Mouse (Mus musculus) heart, embryonic 11.5 days (tissue): Measurements from ENCODE around the gene Sh3pxd2a. TPM values are rescaled to one million over a fixed set of nuclear protein-coding genes. Genes with fewer than 3 reads are reported as not detected.

Experiments used
- ATAC-seq: fragments of 200-750 bp; cut with Nextera tagmentation; replicated peaks from 2 replicates; pipeline ENCODE4 v1.8.0; 2017; ENCODE audit warnings: moderate library complexity; ENCODE audit not compliant: insufficient number of reproducible peaks, low FRiP score, low TSS enrichment
- H3K27ac ChIP-seq: fragments of 300-500 bp; sonication (generic); 2 replicates; pipeline ENCODE4 v1.5.1; 2014; ENCODE audit warnings: mild to moderate bottlenecking, low read depth, low read length
- H3K27me3 ChIP-seq: fragments of 300-500 bp; sonication (generic); 2 replicates; pipeline ENCODE4 v1.6.1; 2014; ENCODE audit warnings: mild to moderate bottlenecking, low read length, mixed read lengths; ENCODE audit not compliant: control insufficient read depth, insufficient read depth
- H3K36me3 ChIP-seq: fragments of 300-500 bp; sonication (generic); 2 replicates; pipeline ENCODE4 v1.6.1; 2014; ENCODE audit warnings: mild to moderate bottlenecking, low read length, moderate library complexity, mixed read lengths; ENCODE audit not compliant: control insufficient read depth, insufficient read depth
- H3K4me1 ChIP-seq: fragments of 300-500 bp; sonication (generic); 2 replicates; pipeline ENCODE4 v1.6.1; 2014; ENCODE audit warnings: low read length; ENCODE audit not compliant: control insufficient read depth, insufficient read depth
- H3K4me2 ChIP-seq: fragments of 300-500 bp; sonication (generic); 2 replicates; pipeline ENCODE4 v1.6.1; 2014; ENCODE audit warnings: mild to moderate bottlenecking, moderate library complexity
- H3K4me3 ChIP-seq: fragments of 300-500 bp; sonication (generic); 2 replicates; pipeline ENCODE4 v1.5.1; 2014; ENCODE audit warnings: low read depth, low read length
- H3K9ac ChIP-seq: fragments of 300-500 bp; sonication (generic); 2 replicates; pipeline ENCODE4 v1.6.1; 2014; ENCODE audit warnings: mild to moderate bottlenecking, low read depth, low read length, moderate library complexity
- H3K9me3 ChIP-seq: fragments of 300-500 bp; sonication (generic); replicated peaks from 2 replicates; pipeline ENCODE4 v1.6.1; 2016; ENCODE audit warnings: low read length; ENCODE audit not compliant: control insufficient read depth
- WGBS: fragments of 180-500 bp; shearing (Covaris S2); extraction: QIAGEN DNeasy Blood & Tissue Kit; methylation state at CpG from one replicate; pipeline ENCODE4 v1.1.7; 2014; ENCODE audit not compliant: insufficient replicate concordance; 5-methylcytosine and 5-hydroxymethylcytosine counted together
- polyA plus RNA-seq: library from polyadenylated mRNA; unstranded; fragments of >200 nt; fragmentation: Nextera tagmentation; extraction: Ambion mirVana; gene quantifications from 2 replicates; pipeline ENCODE4 v1.2.1, GENCODE M21; 2014

The Sh3pxd2a gene
- polyA plus RNA-seq, 1 experiment from 2014 or later: 10.1 TPM

DNA sequence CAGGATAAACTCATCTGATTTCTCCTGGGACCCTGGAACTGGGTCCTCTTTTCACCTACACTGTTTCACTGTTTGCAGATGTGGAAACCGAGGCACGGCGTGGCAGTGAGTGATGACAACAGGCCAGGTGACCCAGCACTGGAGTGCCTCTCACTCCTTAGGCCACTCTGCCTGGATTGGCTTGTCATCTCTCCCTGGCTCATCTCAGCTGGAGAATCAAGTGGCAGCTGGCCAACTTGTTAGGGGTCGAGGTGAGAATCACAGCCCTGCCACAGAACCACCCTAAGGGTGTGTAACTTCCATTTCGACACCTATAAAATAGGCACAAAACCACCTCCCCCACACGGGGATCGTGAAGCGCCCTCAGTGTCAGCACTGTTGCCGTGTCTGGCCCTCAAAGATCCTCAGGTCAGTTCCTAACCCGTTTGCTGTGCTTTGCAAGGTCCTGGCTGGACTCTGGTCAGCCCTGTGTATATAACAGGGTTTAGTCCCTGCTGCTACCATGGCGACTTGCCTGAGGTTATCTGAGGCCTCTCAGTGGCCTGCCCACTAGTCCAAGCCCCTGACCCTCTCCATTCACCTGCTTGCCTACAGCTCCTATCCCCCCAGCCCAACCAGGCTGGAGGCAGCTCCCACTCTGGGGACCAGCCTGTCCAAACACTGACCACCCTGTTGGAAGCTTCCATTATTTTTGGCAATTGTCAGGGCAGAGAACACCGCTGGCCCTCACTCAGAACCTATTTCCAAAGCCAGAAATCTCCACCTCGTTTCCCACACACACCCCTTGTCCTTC lies 6.3 kb downstream of the Sh3pxd2a start:
- WGBS: 36% methylated on average over 13 of the region's 13 CpGs
- no peak overlapping the region for H3K9ac ChIP-seq
- peaks cover 3% of the 10 kb centered on the region; the same call in 1 of the 2 replicates for H3K9me3 ChIP-seq
- no peak overlapping the region for H3K4me2 ChIP-seq
- 0 out of 2 replicates have a peak, but pooled peaks cover 2% of the 10 kb centered on the region for H3K36me3 ChIP-seq
- peaks cover 80% of the 10 kb centered on the region for H3K4me1 ChIP-seq
- H3K27ac ChIP-seq: no peak overlapping the region
- no peaks in the 10 kb centered on the region for H3K27me3 ChIP-seq
- no peak overlapping the region for H3K4me3 ChIP-seq
- ATAC-seq: no peak; the same call in 1 of the 2 replicates

DNA sequence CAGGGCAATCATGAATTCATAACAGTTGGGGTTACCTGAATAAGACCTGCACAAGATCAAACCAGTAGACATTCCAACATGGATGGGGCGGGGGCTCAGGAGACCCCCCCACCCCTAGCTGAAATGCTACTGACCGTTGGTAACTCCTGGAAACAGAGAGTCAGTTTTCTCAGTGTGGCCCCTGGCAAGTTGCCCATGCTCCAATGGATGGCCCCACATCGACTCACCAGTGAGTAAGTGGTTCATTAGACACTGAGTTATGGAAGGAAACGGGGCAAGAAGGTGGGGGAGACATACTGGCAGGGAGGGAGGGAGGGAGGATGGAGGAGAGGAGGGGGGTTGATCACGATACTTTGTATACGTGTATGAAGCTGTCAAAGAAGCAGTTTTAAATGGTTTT lies 8.2 kb downstream of the Sh3pxd2a start:
- ATAC-seq: no peak
- Histone ChIP-seq H3K4me1 (peaks cover 88% of the 10 kb centered on the region), H3K27ac (no peak overlapping the region)

DNA sequence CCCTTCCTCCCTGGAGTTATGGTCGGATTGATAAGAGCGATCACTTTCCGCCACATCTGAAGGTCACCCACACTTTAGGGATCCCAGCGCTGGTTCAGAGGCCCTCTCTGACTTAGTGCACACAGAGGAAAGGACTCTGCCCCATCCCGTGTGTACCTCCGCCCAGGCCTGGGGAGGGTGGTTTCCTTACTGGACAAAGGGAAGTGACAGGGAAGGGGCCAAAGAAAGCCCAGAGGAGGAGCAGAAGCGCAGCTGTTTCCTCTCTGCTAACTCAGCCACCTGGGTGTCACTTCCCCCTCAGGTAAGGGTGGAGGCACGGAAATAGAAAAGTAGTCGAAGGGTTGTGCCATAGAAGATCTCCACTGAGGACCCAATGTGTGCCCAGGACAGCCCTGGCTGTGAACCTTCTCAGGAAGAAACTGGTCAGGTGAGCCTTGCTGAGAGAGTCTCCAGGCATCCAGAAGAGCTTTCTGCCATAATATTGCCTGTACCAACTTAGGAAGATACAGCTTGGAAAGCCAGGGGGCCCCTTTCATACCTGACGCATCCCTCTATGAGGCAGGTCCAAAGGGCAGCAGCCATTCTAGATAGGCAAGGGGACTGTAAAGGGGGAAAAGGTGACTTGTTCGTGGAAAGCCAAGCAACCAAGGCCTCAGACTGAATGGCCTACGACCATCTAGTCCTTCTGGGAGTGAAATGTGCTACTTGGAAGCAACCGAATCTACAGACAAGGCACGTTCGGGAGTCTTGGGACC lies 9.0 kb downstream of the Sh3pxd2a start:
- Histone ChIP-seq H3K9me3 (no peaks in the 10 kb centered on the region), H3K36me3 (no peaks in the 10 kb centered on the region), H3K4me1 (peaks cover 88% of the 10 kb centered on the region), H3K9ac (peak overlapping the region; percentile 16; the same call in 1 of the 2 replicates), H3K4me3 (no peak overlapping the region), H3K27ac (peak overlapping the region; percentile 88), H3K4me2 (no peak overlapping the region; the same call in 1 of the 2 replicates), H3K27me3 (no peaks in the 10 kb centered on the region)
- WGBS: 55% methylated on average over 15 of the region's 15 CpGs
- no peak for ATAC-seq

More for the DNA sequence above, 8.2 kb downstream of the Sh3pxd2a start:
- H3K4me2 ChIP-seq: no peak overlapping the region
- no peaks in the 10 kb centered on the region for H3K36me3 ChIP-seq
- no peak overlapping the region for H3K4me3 ChIP-seq
- H3K9ac ChIP-seq: no peak overlapping the region
- WGBS: 72% methylated on average over 6 of the region's 6 CpGs
- H3K27me3 ChIP-seq: no peaks in the 10 kb centered on the region
- H3K9me3 ChIP-seq: no peaks in the 10 kb centered on the region

DNA sequence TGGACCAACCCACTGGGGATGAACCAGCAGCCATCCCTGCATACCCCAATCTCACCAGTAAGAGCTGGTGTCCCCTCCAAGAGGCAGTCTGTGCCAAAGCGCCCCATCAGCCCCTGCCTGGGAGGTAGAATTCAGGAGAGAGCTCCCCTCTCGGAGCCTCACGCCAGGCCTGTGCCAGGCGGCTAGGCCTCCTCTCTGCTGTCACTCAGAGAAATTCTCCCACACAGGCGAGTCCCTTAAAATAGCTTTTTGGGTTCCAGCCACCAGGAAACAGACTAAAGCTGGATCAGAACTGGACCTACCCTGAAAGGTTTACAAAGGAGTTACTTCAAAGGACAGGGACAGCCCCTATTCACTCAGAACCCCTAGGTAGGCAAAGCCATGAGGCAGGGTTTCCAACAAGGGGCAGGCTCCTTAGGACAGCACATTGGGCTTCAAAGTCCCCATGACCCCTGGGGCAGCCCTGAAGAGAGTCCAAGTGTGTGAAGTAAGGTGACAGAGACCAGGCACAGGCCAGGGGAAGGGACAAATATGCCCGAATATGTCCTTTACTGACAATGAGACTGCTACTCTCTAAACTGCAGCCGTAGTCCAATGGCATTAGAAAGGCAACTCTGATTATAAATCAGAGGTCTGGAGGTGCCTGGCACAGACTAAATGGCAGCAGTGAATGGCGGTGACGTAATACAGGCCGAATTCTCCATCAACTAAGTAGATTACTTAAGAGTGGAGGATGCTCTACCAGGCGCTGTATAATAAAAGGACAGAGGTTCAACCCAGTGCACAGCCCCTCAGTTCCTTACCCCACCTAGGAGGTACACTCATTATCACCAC lies 9.8 kb downstream of the Sh3pxd2a start:
- ATAC-seq: no peak
- H3K9ac ChIP-seq: 0 out of 2 replicates have a peak overlapping the region, but pooled peaks have one; percentile 43
- H3K36me3 ChIP-seq: no peaks in the 10 kb centered on the region
- H3K4me3 ChIP-seq: no peak overlapping the region
- H3K27me3 ChIP-seq: no peaks in the 10 kb centered on the region
- H3K27ac ChIP-seq: peak overlapping the region; percentile 88
- H3K4me1 ChIP-seq: peaks cover 88% of the 10 kb centered on the region
- H3K4me2 ChIP-seq: peak overlapping the region; percentile 47
- no peaks in the 10 kb centered on the region for H3K9me3 ChIP-seq
- 44% methylated on average over 11 of the region's 11 CpGs for WGBS

DNA sequence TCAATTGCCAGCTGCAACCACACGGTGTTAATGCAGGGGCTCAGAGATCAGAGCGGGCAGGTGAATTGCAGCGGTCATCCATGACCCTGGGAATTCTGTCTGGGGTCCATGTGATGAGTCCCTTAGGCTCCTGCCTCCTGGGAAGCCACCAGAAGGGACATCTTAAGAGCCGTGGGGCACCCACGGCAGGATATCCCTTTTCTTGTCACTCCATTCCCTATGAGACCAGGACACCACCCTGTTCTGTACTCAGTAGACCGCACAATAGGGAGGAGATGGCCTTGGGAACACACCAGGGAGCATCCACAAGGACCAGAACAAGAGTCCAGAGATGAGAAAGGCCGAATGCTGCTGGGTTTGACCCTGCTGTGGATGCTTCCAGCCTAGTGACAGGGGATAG lies 10.8 kb downstream of the Sh3pxd2a start:
- no peak overlapping the region for H3K4me3 ChIP-seq
- 85% methylated on average over 7 of the region's 7 CpGs for WGBS
- H3K27ac ChIP-seq: peak overlapping the region; percentile 88
- no peak overlapping the region for H3K4me2 ChIP-seq
- H3K9ac ChIP-seq: peak overlapping the region; percentile 16; the same call in 1 of the 2 replicates
- H3K4me1 ChIP-seq: peaks cover 88% of the 10 kb centered on the region
- no peak for ATAC-seq
- no peaks in the 10 kb centered on the region for H3K36me3 ChIP-seq
- no peaks in the 10 kb centered on the region for H3K27me3 ChIP-seq
- no peaks in the 10 kb centered on the region for H3K9me3 ChIP-seq

DNA sequence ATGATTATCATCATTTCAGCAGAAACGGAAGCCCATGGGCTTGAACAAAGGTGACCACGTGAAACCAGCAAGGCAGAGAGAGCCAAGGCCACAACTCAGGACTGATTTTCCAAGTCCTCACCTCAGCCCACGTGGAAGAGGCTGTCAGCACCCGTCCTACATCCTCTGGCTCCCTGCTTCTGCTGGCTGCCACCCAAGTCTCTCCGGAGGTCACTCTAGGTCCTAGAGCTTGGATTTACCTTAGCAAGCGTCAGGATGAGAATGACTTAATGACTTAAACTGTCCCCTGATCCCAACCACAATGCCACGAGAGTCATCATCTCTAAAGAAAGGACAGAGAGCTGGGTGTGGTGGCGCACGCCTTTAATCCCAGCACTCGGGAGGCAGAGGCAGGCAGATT lies 11.5 kb downstream of the Sh3pxd2a start:
- Histone ChIP-seq H3K9ac (0 out of 2 replicates have a peak overlapping the region, but pooled peaks have one; percentile 28), H3K4me2 (no peak overlapping the region), H3K27ac (no peak overlapping the region), H3K9me3 (no peaks in the 10 kb centered on the region), H3K4me3 (no peak overlapping the region), H3K4me1 (peaks cover 88% of the 10 kb centered on the region), H3K27me3 (no peaks in the 10 kb centered on the region), H3K36me3 (no peaks in the 10 kb centered on the region)
- WGBS: 61% methylated on average over 10 of the region's 10 CpGs
- no peak for ATAC-seq

DNA sequence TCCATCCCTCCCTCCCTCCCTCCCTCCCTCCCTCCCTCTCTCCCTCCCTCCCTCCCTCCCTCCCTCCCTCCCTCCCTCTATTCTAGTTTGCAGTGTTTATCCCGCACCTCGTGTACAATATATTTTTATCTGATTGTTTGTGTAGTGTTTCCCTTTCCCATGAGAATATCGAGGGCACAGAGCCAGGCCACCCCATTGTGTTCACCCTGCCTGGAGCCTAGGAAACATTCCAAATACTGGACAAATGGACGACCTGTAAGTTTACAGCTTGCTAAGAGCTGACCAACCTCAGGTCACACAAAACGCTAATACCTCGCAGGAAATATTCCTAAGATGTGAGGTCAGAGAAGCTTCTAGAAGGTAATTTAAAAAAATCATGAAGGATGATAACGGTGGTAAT lies 12.0 kb downstream of the Sh3pxd2a start:
- H3K9me3 ChIP-seq: no peaks in the 10 kb centered on the region
- no peak overlapping the region for H3K9ac ChIP-seq
- no peak overlapping the region for H3K4me3 ChIP-seq
- H3K27me3 ChIP-seq: no peaks in the 10 kb centered on the region
- no peaks in the 10 kb centered on the region for H3K36me3 ChIP-seq
- no peak overlapping the region for H3K27ac ChIP-seq
- ATAC-seq: no peak
- WGBS: 61% methylated on average over 7 of the region's 7 CpGs
- no peak overlapping the region for H3K4me2 ChIP-seq
- H3K4me1 ChIP-seq: peaks cover 87% of the 10 kb centered on the region

DNA sequence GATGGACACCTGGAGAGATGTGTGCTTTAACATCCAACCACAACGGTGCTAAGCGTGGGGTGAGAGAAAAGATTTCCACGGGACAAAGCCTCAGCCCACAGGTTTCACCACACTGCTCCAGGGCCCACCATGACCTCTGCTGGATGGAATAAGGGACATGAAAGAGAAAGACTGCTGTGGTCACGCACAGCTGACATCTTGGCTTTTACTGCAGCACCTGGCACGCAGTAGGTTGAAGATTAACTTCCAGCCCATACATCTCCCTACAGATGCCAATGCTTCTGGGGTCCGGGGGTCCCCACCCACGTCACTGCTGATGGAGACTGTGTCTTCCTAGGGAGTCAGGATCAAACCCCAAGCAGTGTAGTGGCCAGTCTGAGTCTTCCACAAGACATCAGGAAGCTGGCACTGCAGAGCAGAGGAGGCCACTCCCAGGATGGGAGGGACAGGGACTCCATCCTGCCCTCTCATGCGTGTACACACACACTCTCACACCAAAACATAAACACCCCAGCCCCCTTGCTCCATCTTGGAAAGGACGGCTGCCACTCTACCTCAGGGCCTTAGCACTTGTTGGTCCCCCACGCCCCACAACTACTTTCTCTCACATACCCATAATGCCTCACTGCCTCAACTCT lies 12.6 kb downstream of the Sh3pxd2a start:
- Histone ChIP-seq H3K9me3 (no peaks in the 10 kb centered on the region), H3K4me3 (no peak overlapping the region), H3K4me1 (peaks cover 87% of the 10 kb centered on the region), H3K36me3 (no peaks in the 10 kb centered on the region), H3K27me3 (no peaks in the 10 kb centered on the region), H3K9ac (no peak overlapping the region), H3K4me2 (no peak overlapping the region), H3K27ac (no peak overlapping the region)
- ATAC-seq: no peak
- 64% methylated on average over 10 of the region's 10 CpGs for WGBS
